Mouse (Mus musculus) stomach, embryonic 16.5 days (tissue): ENCODE data around the gene Hspa5. TPM values are rescaled to one million over a fixed set of nuclear protein-coding genes. Genes with fewer than 3 reads are reported as not detected.

ENCODE experiments used
- ATAC-seq: fragments of 200-750 bp; cut with Nextera tagmentation; 2 replicates; pipeline ENCODE4 v1.8.0; 2017; ENCODE audit warnings: moderate number of reproducible peaks, moderate TSS enrichment; ENCODE audit not compliant: insufficient read depth, low FRiP score
- H3K27ac ChIP-seq: fragments of 300-500 bp; sonication (generic); 2 replicates; pipeline ENCODE4 v1.5.1; 2014; ENCODE audit warnings: low read length
- H3K27me3 ChIP-seq: fragments of 300-500 bp; sonication (generic); 2 replicates; pipeline ENCODE4 v1.6.1; 2014; ENCODE audit warnings: low read length, control low read depth, mixed read lengths; ENCODE audit not compliant: control insufficient read depth, insufficient read depth
- H3K36me3 ChIP-seq: fragments of 300-500 bp; sonication (generic); 2 replicates; pipeline ENCODE4 v1.6.1; 2014; ENCODE audit warnings: low read length; ENCODE audit not compliant: control insufficient read depth, insufficient read depth
- H3K4me1 ChIP-seq: fragments of 300-500 bp; sonication (generic); 2 replicates; pipeline ENCODE4 v1.6.1; 2014; ENCODE audit warnings: low read length, control low read depth, mixed read lengths; ENCODE audit not compliant: control insufficient read depth, insufficient read depth
- H3K4me2 ChIP-seq: fragments of 300-500 bp; sonication (generic); 2 replicates; pipeline ENCODE4 v1.6.1; 2014; ENCODE audit warnings: low read depth, low read length, mixed read lengths
- H3K4me3 ChIP-seq: fragments of 300-500 bp; sonication (generic); replicated peaks from 2 replicates; pipeline ENCODE4 v1.5.1; 2014; ENCODE audit warnings: mild to moderate bottlenecking, low read length
- H3K9ac ChIP-seq: fragments of 300-500 bp; sonication (generic); 2 replicates; pipeline ENCODE4 v1.6.1; 2014; ENCODE audit warnings: low read length
- H3K9me3 ChIP-seq: fragments of 300-500 bp; sonication (generic); replicated peaks from 2 replicates; pipeline ENCODE4 v1.6.1; 2016; ENCODE audit warnings: low read length, control low read depth; ENCODE audit not compliant: control insufficient read depth
- WGBS: fragments of 180-500 bp; shearing (Covaris S2); extraction: QIAGEN DNeasy Blood & Tissue Kit; methylation state at CpG from one replicate; pipeline ENCODE4 v1.1.7; 2014; 5-methylcytosine and 5-hydroxymethylcytosine counted together
- polyA plus RNA-seq: library from polyadenylated mRNA; unstranded; fragments of >200 nt; fragmentation: Nextera tagmentation; extraction: Ambion mirVana; gene quantifications from 2 replicates; pipeline ENCODE4 v1.2.1, GENCODE M21; 2015

Hspa5 gene
- polyA plus RNA-seq, result 941 and 997 TPM in 2 replicates

- Histone ChIP-seq H3K4me3 (peak within 1 kb of the TSS; percentile 94), H3K27ac (peak within 1 kb of the TSS; percentile 93), H3K36me3 (peaks cover 24% of the 10 kb centered on the region), H3K27me3 (no peaks in the 10 kb centered on the region), H3K4me2 (peak within 1 kb of the TSS; percentile 81), H3K9me3 (no peaks in the 10 kb centered on the region), H3K4me1 (peaks cover 38% of the 10 kb centered on the region), H3K9ac (peak within 1 kb of the TSS; percentile 97)
- under 1% methylated on average over 60 of the region's 60 CpGs for WGBS
- peak; percentile 99 for ATAC-seq
Observed at GRCm38 (mm10) chr2:34771368-34772226, at the start of gene Hspa5. Hspa5 (plus strand) TSS chr2:34771970.

GRCm38 (mm10) chr2:34725269-34725668 lies 46.5 kb upstream of the Hspa5 start:
- Histone ChIP-seq H3K36me3 (peaks cover 13% of the 10 kb centered on the region), H3K4me3 (no peak overlapping the region), H3K27ac (no peak overlapping the region), H3K4me2 (no peak overlapping the region), H3K27me3 (no peaks in the 10 kb centered on the region), H3K9ac (no peak overlapping the region), H3K9me3 (no peaks in the 10 kb centered on the region), H3K4me1 (no peaks in the 10 kb centered on the region)
- 95% methylated on average over 5 of the region's 5 CpGs for WGBS
- ATAC-seq, result no peak

- Histone ChIP-seq H3K27ac (no peak overlapping the region), H3K27me3 (no peaks in the 10 kb centered on the region), H3K36me3 (peaks cover 13% of the 10 kb centered on the region), H3K4me3 (no peak overlapping the region), H3K4me2 (no peak overlapping the region), H3K4me1 (no peaks in the 10 kb centered on the region), H3K9ac (no peak overlapping the region), H3K9me3 (no peaks in the 10 kb centered on the region)
- ATAC-seq, result no peak
- WGBS, result 90% methylated on average over 8 of the region's 8 CpGs
Observed at GRCm38 (mm10) chr2:34727045-34727728, 44.6 kb upstream of the Hspa5 start.

GRCm38 (mm10) chr2:34736626-34737025 lies 35.1 kb upstream of the Hspa5 start:
- no peaks in the 10 kb centered on the region; the same call in 1 of the 2 replicates for H3K4me1 ChIP-seq
- H3K4me2 ChIP-seq, result no peak overlapping the region
- H3K27ac ChIP-seq, result no peak overlapping the region
- H3K9ac ChIP-seq, result no peak overlapping the region
- no peaks in the 10 kb centered on the region for H3K36me3 ChIP-seq
- H3K9me3 ChIP-seq, result no peaks in the 10 kb centered on the region
- ATAC-seq, result no peak
- WGBS, result 89% methylated on average over 1 of the region's 1 CpGs
- no peak overlapping the region for H3K4me3 ChIP-seq
- no peaks in the 10 kb centered on the region for H3K27me3 ChIP-seq

- WGBS, result 34% methylated on average over 1 of the region's 1 CpGs
- H3K27me3 ChIP-seq, result no peaks in the 10 kb centered on the region
- H3K9ac ChIP-seq, result no peak overlapping the region
- H3K4me2 ChIP-seq, result no peak overlapping the region
- peaks cover 4% of the 10 kb centered on the region for H3K4me1 ChIP-seq
- H3K36me3 ChIP-seq, result no peaks in the 10 kb centered on the region
- ATAC-seq, result no peak
- H3K27ac ChIP-seq, result no peak overlapping the region
- H3K9me3 ChIP-seq, result no peaks in the 10 kb centered on the region
- no peak overlapping the region for H3K4me3 ChIP-seq
Observed at GRCm38 (mm10) chr2:34737911-34738310, 33.9 kb upstream of the Hspa5 start.

- no peak for ATAC-seq
Observed at GRCm38 (mm10) chr2:34739684-34740391, 31.9 kb upstream of the Hspa5 start.

GRCm38 (mm10) chr2:34741390-34742159 lies 30.2 kb upstream of the Hspa5 start:
- Histone ChIP-seq H3K36me3 (no peaks in the 10 kb centered on the region), H3K9ac (no peak overlapping the region), H3K4me2 (no peak overlapping the region), H3K4me1 (peaks cover 4% of the 10 kb centered on the region), H3K27ac (no peak overlapping the region), H3K4me3 (no peak overlapping the region), H3K27me3 (no peaks in the 10 kb centered on the region), H3K9me3 (no peaks in the 10 kb centered on the region)
- WGBS, result 83% methylated on average over 12 of the region's 12 CpGs
- ATAC-seq, result no peak

More at GRCm38 (mm10) chr2:34739684-34740391, 31.9 kb upstream of the Hspa5 start:
- 74% methylated on average over 1 of the region's 1 CpGs for WGBS
- H3K27ac ChIP-seq, result no peak overlapping the region
- H3K27me3 ChIP-seq, result no peaks in the 10 kb centered on the region
- no peaks in the 10 kb centered on the region for H3K36me3 ChIP-seq
- H3K9me3 ChIP-seq, result no peaks in the 10 kb centered on the region
- H3K9ac ChIP-seq, result no peak overlapping the region
- no peak overlapping the region for H3K4me2 ChIP-seq
- no peak overlapping the region for H3K4me3 ChIP-seq
- H3K4me1 ChIP-seq, result peaks cover 4% of the 10 kb centered on the region

GRCm38 (mm10) chr2:34742675-34743074 lies 29.1 kb upstream of the Hspa5 start:
- H3K9me3 ChIP-seq, result no peaks in the 10 kb centered on the region
- H3K4me1 ChIP-seq, result peaks cover 4% of the 10 kb centered on the region
- H3K4me2 ChIP-seq, result no peak overlapping the region
- WGBS, result 91% methylated on average over 8 of the region's 8 CpGs
- H3K27me3 ChIP-seq, result no peaks in the 10 kb centered on the region
- no peak overlapping the region for H3K27ac ChIP-seq
- H3K36me3 ChIP-seq, result no peaks in the 10 kb centered on the region
- H3K9ac ChIP-seq, result no peak overlapping the region
- ATAC-seq, result no peak
- no peak overlapping the region for H3K4me3 ChIP-seq
